Mouse (Mus musculus) liver, postnatal 0 days (tissue): ENCODE measurements around the gene Ccdc159. TPM values are rescaled to one million over a fixed set of nuclear protein-coding genes. Genes with fewer than 3 reads are reported as not detected.

Experiments used
- ATAC-seq: fragments of 200-750 bp; cut with Nextera tagmentation; 2 replicates; pipeline ENCODE4 v1.8.0; 2017; ENCODE audit warnings: mild to moderate bottlenecking, moderate library complexity
- DNase-seq: peaks from one replicate; pipeline ENCODE4 v3.0.0-alpha.2; 2016
- H3K27ac ChIP-seq: fragments of 300-500 bp; sonication (generic); 2 replicates; pipeline ENCODE4 v1.5.1; 2014; ENCODE audit warnings: antibody characterized with exemption, moderate library complexity, mild to moderate bottlenecking, low read depth
- H3K27me3 ChIP-seq: fragments of 300-500 bp; sonication (generic); 2 replicates; pipeline ENCODE4 v1.6.1; 2014; ENCODE audit warnings: low read length, control low read depth, mixed read lengths; ENCODE audit not compliant: insufficient read depth
- H3K36me3 ChIP-seq: fragments of 300-500 bp; sonication (generic); replicated peaks from 2 replicates; pipeline ENCODE4 v1.6.1; 2014; ENCODE audit warnings: mild to moderate bottlenecking, control low read depth, low read length, moderate library complexity, mixed read lengths; ENCODE audit not compliant: insufficient read depth
- H3K4me1 ChIP-seq: fragments of 300-500 bp; sonication (generic); 2 replicates; pipeline ENCODE4 v1.6.1; 2014; ENCODE audit warnings: antibody characterized with exemption, mild to moderate bottlenecking, control low read depth; ENCODE audit not compliant: insufficient read depth
- H3K4me2 ChIP-seq: fragments of 300-500 bp; sonication (generic); 2 replicates; pipeline ENCODE4 v1.6.1; 2014; ENCODE audit warnings: low read depth, mild to moderate bottlenecking, low read length, moderate library complexity, mixed read lengths
- H3K4me3 ChIP-seq: fragments of 300-500 bp; sonication (generic); 2 replicates; pipeline ENCODE4 v1.5.1; 2014; ENCODE audit warnings: low read depth, low read length
- H3K9ac ChIP-seq: fragments of 300-500 bp; sonication (generic); replicated peaks from 2 replicates; pipeline ENCODE4 v1.6.1; 2014; ENCODE audit warnings: mild to moderate bottlenecking, moderate library complexity
- H3K9me3 ChIP-seq: fragments of 300-500 bp; sonication (generic); 2 replicates; pipeline ENCODE4 v1.6.1; 2016; ENCODE audit warnings: mild to moderate bottlenecking, control low read depth, low read length, mixed read lengths
- CTCF ChIP-seq: sonication (generic); IDR thresholded peaks from 2 replicates; pipeline ENCODE4 v1.5.1; 2016; ENCODE audit warnings: antibody characterized with exemption, low read depth
- EP300 ChIP-seq: IDR thresholded peaks from 2 replicates; pipeline ENCODE4 v1.6.1; 2016; ENCODE audit warnings: antibody characterized with exemption, low read depth, mild to moderate bottlenecking
- WGBS: fragments of 180-500 bp; shearing (Covaris S2); extraction: QIAGEN DNeasy Blood & Tissue Kit; methylation state at CpG from one replicate; pipeline ENCODE4 v1.1.7; 2014; ENCODE audit not compliant: insufficient replicate concordance; 5-methylcytosine and 5-hydroxymethylcytosine counted together
- polyA plus RNA-seq: library from polyadenylated mRNA; unstranded; fragments of >200 nt; fragmentation: Nextera tagmentation; extraction: Ambion mirVana; gene quantifications from 2 replicates; pipeline ENCODE4 v1.2.1, GENCODE M21; 2015

Gene Ccdc159
- polyA plus RNA-seq, 1 experiment from 2014 or later = 1.1 TPM

GRCm38 (mm10) chr9:21948146-21948545 lies 20.9 kb downstream of the Ccdc159 start:
- no peaks in the 10 kb centered on the region for H3K9me3 ChIP-seq
- no peak overlapping the region for H3K9ac ChIP-seq
- no peaks in the 10 kb centered on the region for H3K36me3 ChIP-seq
- no peak overlapping the region for H3K4me3 ChIP-seq
- TF ChIP-seq EP300 (no peak), CTCF (no peak)
- WGBS = 44% methylated on average over 8 of the region's 8 CpGs
- peaks cover 7% of the 10 kb centered on the region; the same call in 1 of the 2 replicates for H3K4me1 ChIP-seq
- no peak overlapping the region for H3K4me2 ChIP-seq
- H3K27me3 ChIP-seq = 0 out of 2 replicates have a peak, but pooled peaks cover 2% of the 10 kb centered on the region
- ATAC-seq = no peak
- H3K27ac ChIP-seq = no peak overlapping the region
- no peak for DNase-seq

GRCm38 (mm10) chr9:21948790-21949189 lies 21.5 kb downstream of the Ccdc159 start:
- H3K27ac ChIP-seq = no peak overlapping the region
- H3K9me3 ChIP-seq = no peaks in the 10 kb centered on the region
- H3K36me3 ChIP-seq = no peaks in the 10 kb centered on the region
- DNase-seq (no peak), ATAC-seq (no peak)
- H3K9ac ChIP-seq = no peak overlapping the region
- 0 out of 2 replicates have a peak, but pooled peaks cover 2% of the 10 kb centered on the region for H3K27me3 ChIP-seq
- H3K4me2 ChIP-seq = no peak overlapping the region
- no peak overlapping the region for H3K4me3 ChIP-seq
- H3K4me1 ChIP-seq = peaks cover 7% of the 10 kb centered on the region; the same call in 1 of the 2 replicates
- TF ChIP-seq CTCF = no peak
- TF ChIP-seq EP300 = no peak
- WGBS = 62% methylated on average over 6 of the region's 6 CpGs

GRCm38 (mm10) chr9:21950322-21950721 lies 23.1 kb downstream of the Ccdc159 start:
- no peak overlapping the region for H3K4me3 ChIP-seq
- peak; percentile 85 for DNase-seq
- H3K36me3 ChIP-seq = no peaks in the 10 kb centered on the region
- H3K9me3 ChIP-seq = no peaks in the 10 kb centered on the region
- WGBS = 14% methylated on average over 11 of the region's 11 CpGs
- peaks cover 6% of the 10 kb centered on the region; the same call in 1 of the 2 replicates for H3K4me1 ChIP-seq
- H3K9ac ChIP-seq = no peak overlapping the region
- 0 out of 2 replicates have a peak, but pooled peaks cover 2% of the 10 kb centered on the region for H3K27me3 ChIP-seq
- H3K4me2 ChIP-seq = no peak overlapping the region
- no peak for TF ChIP-seq EP300
- 0 out of 2 replicates have a peak, but pooled peaks have one; percentile 2 for TF ChIP-seq CTCF
- no peak for ATAC-seq
- no peak overlapping the region for H3K27ac ChIP-seq

GRCm38 (mm10) chr9:21951977-21952376 lies 24.7 kb downstream of the Ccdc159 start:
- 0 out of 2 replicates have a peak, but pooled peaks cover 2% of the 10 kb centered on the region for H3K27me3 ChIP-seq
- H3K9ac ChIP-seq = no peak overlapping the region
- H3K4me1 ChIP-seq = peaks cover 12% of the 10 kb centered on the region
- H3K4me3 ChIP-seq = no peak overlapping the region
- no peaks in the 10 kb centered on the region for H3K9me3 ChIP-seq
- no peak overlapping the region for H3K27ac ChIP-seq
- peak; percentile 72 for TF ChIP-seq CTCF
- no peak for TF ChIP-seq EP300
- ATAC-seq (no peak), DNase-seq (peak; percentile 33)
- 71% methylated on average over 3 of the region's 3 CpGs for WGBS
- H3K4me2 ChIP-seq = no peak overlapping the region
- no peaks in the 10 kb centered on the region for H3K36me3 ChIP-seq

GRCm38 (mm10) chr9:21953600-21953999 lies 26.3 kb downstream of the Ccdc159 start:
- no peak overlapping the region for H3K27ac ChIP-seq
- WGBS = 26% methylated on average over 3 of the region's 3 CpGs
- no peak for TF ChIP-seq CTCF
- TF ChIP-seq EP300 = no peak
- no peak overlapping the region for H3K4me3 ChIP-seq
- DNase-seq (no peak), ATAC-seq (no peak)
- 0 out of 2 replicates have a peak, but pooled peaks cover 2% of the 10 kb centered on the region for H3K27me3 ChIP-seq
- H3K9me3 ChIP-seq = no peaks in the 10 kb centered on the region
- peaks cover 9% of the 10 kb centered on the region; the same call in 1 of the 2 replicates for H3K4me1 ChIP-seq
- no peak overlapping the region for H3K9ac ChIP-seq
- H3K36me3 ChIP-seq = peaks cover 4% of the 10 kb centered on the region; the same call in 1 of the 2 replicates
- H3K4me2 ChIP-seq = no peak overlapping the region

- DNase-seq = no peak
- Histone ChIP-seq H3K4me1 (peaks cover 10% of the 10 kb centered on the region), H3K4me2 (peak overlapping the region; percentile 88), H3K9ac (no peak overlapping the region), H3K9me3 (no peaks in the 10 kb centered on the region), H3K27me3 (0 out of 2 replicates have a peak, but pooled peaks cover 2% of the 10 kb centered on the region), H3K27ac (no peak overlapping the region), H3K36me3 (peaks cover 15% of the 10 kb centered on the region), H3K4me3 (peak overlapping the region; percentile 67; the same call in 1 of the 2 replicates)
- TF ChIP-seq EP300 (no peak), CTCF (no peak)
- no peak for ATAC-seq
- WGBS = 70% methylated on average over 3 of the region's 3 CpGs
These were observed 27.4 kb downstream of the Ccdc159 start for GRCm38 (mm10) chr9:21954635-21955034.
